Mouse (Mus musculus): Measurements from ENCODE around the gene Gm5890. TPM values are rescaled to one million over a fixed set of nuclear protein-coding genes. Genes with fewer than 3 reads are reported as not detected.
"Not testable (repeated sequence)": the region's sequence is repeated elsewhere in the genome, so short reads cannot be mapped to it uniquely, and the experiment has no call there.

Gene Gm5890
- polyA plus RNA-seq (2012; ENCODE audit: insufficient read depth, insufficient read length, missing spikeins): not detected in 2 replicates

GRCm38 (mm10) chr7:20262734-20263133 lies at the start of gene Gm5890:
Gene Gm5890 (minus strand): TSS chr7:20262834.
- not testable (repeated sequence) for H3K4me1 ChIP-seq (ENCODE audit: control insufficient read depth, insufficient read depth, low read length); H3K4me3 ChIP-seq (ENCODE audit: insufficient read depth, low read length); H3K27ac ChIP-seq (ENCODE audit: insufficient read depth, low read depth, low read length)

- not testable (repeated sequence) for H3K4me1 ChIP-seq (ENCODE audit: control insufficient read depth, insufficient read depth, low read length); H3K4me3 ChIP-seq (ENCODE audit: insufficient read depth, low read length); H3K27ac ChIP-seq (ENCODE audit: insufficient read depth, low read depth, low read length)
These were observed 28.9 kb downstream of the Gm5890 start, which contains the start of gene Gm4498 for GRCm38 (mm10) chr7:20233728-20234127. Gene Gm4498 (minus strand): TSS chr7:20233828.

Other genes starting within 250 kb of the Gm5890 start
- gene Vmn1r91, start 163.2 kb downstream of the Gm5890 start, polyA plus RNA-seq (2012; ENCODE audit: insufficient read depth, insufficient read length, missing spikeins): not detected in 2 replicates
- not detected in 2 replicates for gene Gm16442, start 140.3 kb downstream of the Gm5890 start, polyA plus RNA-seq (2012; ENCODE audit: insufficient read depth, insufficient read length, missing spikeins)
- gene Vmn1r93, start 123.7 kb downstream of the Gm5890 start, polyA plus RNA-seq (2012; ENCODE audit: insufficient read depth, insufficient read length, missing spikeins): not detected in 2 replicates
- gene Vmn1r94, start 94.5 kb downstream of the Gm5890 start, polyA plus RNA-seq (2012; ENCODE audit: insufficient read depth, insufficient read length, missing spikeins): not detected in 2 replicates
- not detected in 2 replicates for gene Vmn1r95, start 69.1 kb downstream of the Gm5890 start, polyA plus RNA-seq (2012; ENCODE audit: insufficient read depth, insufficient read length, missing spikeins)
- gene Gm6164, start 57.2 kb downstream of the Gm5890 start, polyA plus RNA-seq (2012; ENCODE audit: insufficient read depth, insufficient read length, missing spikeins): not detected in 2 replicates
- not detected in 2 replicates for gene Gm4498, start 29.0 kb downstream of the Gm5890 start, polyA plus RNA-seq (2012; ENCODE audit: insufficient read depth, insufficient read length, missing spikeins)
- not detected in 2 replicates for gene Gm4133, start 71.2 kb upstream of the Gm5890 start, polyA plus RNA-seq (2012; ENCODE audit: insufficient read depth, insufficient read length, missing spikeins)
- not detected in 2 replicates for gene Gm5728, start 112.6 kb upstream of the Gm5890 start, polyA plus RNA-seq (2012; ENCODE audit: insufficient read depth, insufficient read length, missing spikeins)
- not detected in 2 replicates for gene Vmn1r100, start 155.1 kb upstream of the Gm5890 start, polyA plus RNA-seq (2012; ENCODE audit: insufficient read depth, insufficient read length, missing spikeins)
- gene Vmn1r101, start 179.8 kb upstream of the Gm5890 start, polyA plus RNA-seq (2012; ENCODE audit: insufficient read depth, insufficient read length, missing spikeins): not detected in 2 replicates
- not detected in 2 replicates for gene Gm10670, start 212.1 kb upstream of the Gm5890 start, polyA plus RNA-seq (2012; ENCODE audit: insufficient read depth, insufficient read length, missing spikeins)
- gene Vmn1r103, start 247.7 kb upstream of the Gm5890 start, polyA plus RNA-seq (2012; ENCODE audit: insufficient read depth, insufficient read length, missing spikeins): not detected in 2 replicates

Measured in bone marrow macrophage, adult 2 months (primary cell).